Mouse (Mus musculus) stomach, postnatal 0 days (tissue): ENCODE results near the gene Zmat5. TPM values are rescaled to one million over a fixed set of nuclear protein-coding genes. Genes with fewer than 3 reads are reported as not detected.

Experiments
- ATAC-seq: fragments of 200-750 bp; cut with Nextera tagmentation; 2 replicates; pipeline ENCODE4 v1.8.0; 2017; ENCODE audit not compliant: low FRiP score, low TSS enrichment
- DNase-seq: peaks from one replicate; pipeline ENCODE4 v3.0.0-alpha.2; 2016; ENCODE audit warnings: low spot score
- H3K27ac ChIP-seq: fragments of 300-500 bp; sonication (generic); replicated peaks from 2 replicates; pipeline ENCODE4 v1.5.1; 2014; ENCODE audit warnings: mild to moderate bottlenecking, control low read depth
- H3K27me3 ChIP-seq: fragments of 300-500 bp; sonication (generic); 2 replicates; pipeline ENCODE4 v1.6.1; 2014; ENCODE audit warnings: low read length; ENCODE audit not compliant: control insufficient read depth, insufficient read depth
- H3K36me3 ChIP-seq: fragments of 300-500 bp; sonication (generic); 2 replicates; pipeline ENCODE4 v1.6.1; 2014; ENCODE audit warnings: low read length, mixed read lengths; ENCODE audit not compliant: control insufficient read depth, insufficient read depth
- H3K4me1 ChIP-seq: fragments of 300-500 bp; sonication (generic); replicated peaks from 2 replicates; pipeline ENCODE4 v1.6.1; 2014; ENCODE audit warnings: antibody characterized with exemption; ENCODE audit not compliant: control insufficient read depth, insufficient read depth
- H3K4me2 ChIP-seq: fragments of 300-500 bp; sonication (generic); replicated peaks from 2 replicates; pipeline ENCODE4 v1.6.1; 2014; ENCODE audit warnings: low read depth, mild to moderate bottlenecking, control low read depth, moderate library complexity
- H3K4me3 ChIP-seq: fragments of 300-500 bp; sonication (generic); 2 replicates; pipeline ENCODE4 v1.5.1; 2014; ENCODE audit warnings: low read depth, low read length, control low read depth
- H3K9ac ChIP-seq: fragments of 300-500 bp; sonication (generic); 2 replicates; pipeline ENCODE4 v1.6.1; 2014; ENCODE audit warnings: mild to moderate bottlenecking, low read length, control low read depth, mixed read lengths
- H3K9me3 ChIP-seq: fragments of 300-500 bp; sonication (generic); 2 replicates; pipeline ENCODE4 v1.6.1; 2016; ENCODE audit warnings: low read length; ENCODE audit not compliant: control insufficient read depth
- CTCF ChIP-seq: IDR thresholded peaks from 2 replicates; pipeline ENCODE4 v1.5.1; 2016; ENCODE audit warnings: antibody characterized with exemption, low read depth, mild to moderate bottlenecking, moderate library complexity
- EP300 ChIP-seq: optimal IDR thresholded peaks from 2 replicates; pipeline ENCODE3; 2016; ENCODE audit warnings: antibody characterized with exemption
- WGBS: fragments of 180-500 bp; shearing (Covaris S2); extraction: QIAGEN DNeasy Blood & Tissue Kit; methylation state at CpG from one replicate; pipeline ENCODE4 v1.1.7; 2014; 5-methylcytosine and 5-hydroxymethylcytosine counted together
- polyA plus RNA-seq: library from polyadenylated mRNA; unstranded; fragments of >200 nt; fragmentation: Nextera tagmentation; extraction: Ambion mirVana; gene quantifications from 2 replicates; pipeline ENCODE4 v1.2.1, GENCODE M21; 2015

The Zmat5 gene
- polyA plus RNA-seq, 1 experiment from 2014 or later, result 57.4 TPM

DNA sequence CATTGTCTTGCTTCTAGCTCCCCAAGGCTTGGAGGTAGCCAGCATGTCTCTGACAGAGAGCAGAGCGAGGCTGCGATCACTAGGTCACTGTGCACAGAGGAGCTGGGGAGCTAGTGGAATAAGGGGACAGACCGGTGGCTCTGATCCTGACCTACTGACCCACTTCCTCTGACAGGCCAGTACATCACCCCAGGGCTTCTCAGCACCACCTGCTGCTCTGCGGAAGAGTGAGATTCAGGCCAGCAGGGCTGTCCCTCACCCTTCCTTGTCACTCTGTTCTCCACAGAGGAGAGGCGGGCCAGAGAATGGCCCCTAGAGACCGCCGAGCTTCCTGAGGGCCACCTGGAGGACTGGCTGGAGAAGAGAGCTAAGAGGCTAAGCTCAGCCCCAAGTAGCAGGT lies 27.3 kb downstream of the Zmat5 start:
- TF ChIP-seq CTCF (no peak), EP300 (no peak)
- DNase-seq, result no peak
- ATAC-seq, result no peak
- Histone ChIP-seq H3K27me3 (no peaks in the 10 kb centered on the region), H3K36me3 (peaks cover 7% of the 10 kb centered on the region; the same call in 1 of the 2 replicates), H3K9ac (no peak overlapping the region), H3K4me3 (no peak overlapping the region), H3K4me2 (no peak overlapping the region), H3K27ac (no peak overlapping the region), H3K9me3 (no peaks in the 10 kb centered on the region), H3K4me1 (no peaks in the 10 kb centered on the region)
- 76% methylated on average over 7 of the region's 7 CpGs for WGBS

GRCm38 (mm10) chr11:4734179-4734578 lies 29.7 kb downstream of the Zmat5 start:
- WGBS, result 44% methylated on average over 12 of the region's 12 CpGs
- ATAC-seq, result no peak

DNA sequence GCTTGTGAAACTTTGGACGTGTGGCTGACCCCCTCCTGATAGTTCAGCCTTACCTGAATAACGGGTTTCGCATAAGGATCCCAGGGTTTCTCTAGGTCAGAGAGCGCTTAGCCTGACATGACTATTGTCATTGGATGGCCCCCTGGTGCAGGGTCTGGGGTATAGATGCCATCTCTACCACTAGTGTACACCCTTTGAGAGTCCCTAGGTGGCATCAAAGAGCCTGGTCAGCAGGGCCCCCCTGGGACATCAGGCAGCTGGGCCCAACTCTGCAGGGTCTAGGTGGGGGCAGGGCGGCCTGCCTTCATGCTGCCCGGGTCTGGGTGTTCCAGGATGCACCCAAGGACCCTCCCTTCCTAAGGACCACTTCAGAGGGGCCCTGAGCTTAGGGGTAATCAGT lies 31.9 kb downstream of the Zmat5 start:
- WGBS, result 61% methylated on average over 6 of the region's 6 CpGs
- Histone ChIP-seq H3K4me1 (no peaks in the 10 kb centered on the region), H3K4me2 (no peak overlapping the region), H3K27me3 (no peaks in the 10 kb centered on the region), H3K9ac (no peak overlapping the region), H3K36me3 (peaks cover 7% of the 10 kb centered on the region; the same call in 1 of the 2 replicates), H3K9me3 (no peaks in the 10 kb centered on the region), H3K4me3 (no peak overlapping the region), H3K27ac (no peak overlapping the region)
- TF ChIP-seq EP300, result no peak
- 0 out of 2 replicates have a peak, but pooled peaks have one; percentile 4 for TF ChIP-seq CTCF
- no peak for DNase-seq
- no peak for ATAC-seq

More at GRCm38 (mm10) chr11:4734179-4734578, 29.7 kb downstream of the Zmat5 start:
- Histone ChIP-seq H3K27ac (no peak overlapping the region), H3K4me3 (no peak overlapping the region), H3K27me3 (no peaks in the 10 kb centered on the region), H3K9ac (no peak overlapping the region), H3K9me3 (no peaks in the 10 kb centered on the region), H3K4me1 (no peaks in the 10 kb centered on the region), H3K36me3 (peaks cover 7% of the 10 kb centered on the region; the same call in 1 of the 2 replicates), H3K4me2 (no peak overlapping the region)
- TF ChIP-seq EP300 (no peak), CTCF (peak; percentile 46; the same call in 1 of the 2 replicates)
- DNase-seq, result no peak

DNA sequence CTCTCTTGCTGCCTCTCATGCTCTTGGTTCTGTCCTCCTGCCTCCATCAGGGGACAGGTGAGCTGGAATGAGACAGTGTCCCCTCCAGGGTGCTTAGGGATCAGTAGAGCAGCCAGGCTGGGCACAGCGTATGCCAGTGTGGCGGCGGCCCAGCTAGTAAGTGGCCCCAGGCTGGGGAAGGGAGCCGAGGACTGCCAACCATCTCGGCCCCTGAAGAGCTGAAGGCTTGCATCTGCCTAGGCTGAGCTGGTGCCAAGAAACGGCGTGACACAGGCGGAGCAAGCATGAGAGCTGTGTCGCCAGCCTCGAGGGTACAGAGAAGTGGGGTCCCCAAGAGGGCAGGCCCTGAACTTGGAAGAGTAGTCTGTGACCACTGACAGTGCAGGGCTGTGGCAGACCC lies 33.2 kb downstream of the Zmat5 start:
- no peak for TF ChIP-seq CTCF
- TF ChIP-seq EP300, result no peak
- H3K4me3 ChIP-seq, result no peak overlapping the region
- 79% methylated on average over 10 of the region's 10 CpGs for WGBS

GRCm38 (mm10) chr11:4738719-4739118 lies 34.2 kb downstream of the Zmat5 start:
- H3K4me2 ChIP-seq, result no peak overlapping the region
- no peak overlapping the region for H3K9ac ChIP-seq
- H3K4me1 ChIP-seq, result no peaks in the 10 kb centered on the region
- TF ChIP-seq EP300, result no peak
- TF ChIP-seq CTCF, result no peak
- ATAC-seq (no peak), DNase-seq (no peak)
- no peaks in the 10 kb centered on the region; the same call in 1 of the 2 replicates for H3K36me3 ChIP-seq
- H3K27ac ChIP-seq, result no peak overlapping the region
- no peak overlapping the region for H3K4me3 ChIP-seq
- 94% methylated on average over 16 of the region's 16 CpGs for WGBS
- H3K27me3 ChIP-seq, result no peaks in the 10 kb centered on the region
- H3K9me3 ChIP-seq, result no peaks in the 10 kb centered on the region

More for the DNA sequence above, 33.2 kb downstream of the Zmat5 start:
- H3K27me3 ChIP-seq, result no peaks in the 10 kb centered on the region
- H3K9ac ChIP-seq, result no peak overlapping the region
- no peaks in the 10 kb centered on the region for H3K9me3 ChIP-seq
- no peak overlapping the region for H3K4me2 ChIP-seq
- DNase-seq (no peak), ATAC-seq (no peak)
- no peak overlapping the region for H3K27ac ChIP-seq
- no peaks in the 10 kb centered on the region for H3K4me1 ChIP-seq
- H3K36me3 ChIP-seq, result no peaks in the 10 kb centered on the region; the same call in 1 of the 2 replicates

- ATAC-seq, result no peak
- Histone ChIP-seq H3K9ac (no peak overlapping the region), H3K4me2 (no peak overlapping the region), H3K27ac (no peak overlapping the region), H3K36me3 (no peaks in the 10 kb centered on the region), H3K27me3 (peaks cover 6% of the 10 kb centered on the region; the same call in 1 of the 2 replicates), H3K4me1 (no peaks in the 10 kb centered on the region; the same call in 1 of the 2 replicates), H3K4me3 (no peak overlapping the region), H3K9me3 (no peaks in the 10 kb centered on the region)
- TF ChIP-seq EP300, result no peak
- TF ChIP-seq CTCF, result no peak
- no peak for DNase-seq
- 70% methylated on average over 5 of the region's 5 CpGs for WGBS
These were observed 36.3 kb downstream of the Zmat5 start for GRCm38 (mm10) chr11:4740785-4741184.
